Mouse (Mus musculus) kidney, adult 2 months (tissue): ENCODE results near the gene Tmem159. TPM values are rescaled to one million over a fixed set of nuclear protein-coding genes. Genes with fewer than 3 reads are reported as not detected.

Source experiments
- DNase-seq: peaks from one replicate; pipeline ENCODE4 v3.0.0; 2021
- H3K27ac ChIP-seq: fragments of 200-500 bp; 2 replicates; pipeline ENCODE4 v1.5.1; 2012; ENCODE audit warnings: low read depth, low read length, control low read depth, inconsistent platforms; ENCODE audit not compliant: insufficient read depth
- H3K27me3 ChIP-seq: fragments of 200-500 bp; replicated peaks from 2 replicates; pipeline ENCODE4 v1.6.1; 2012; ENCODE audit warnings: mild to moderate bottlenecking, moderate library complexity, low read length, inconsistent platforms; ENCODE audit not compliant: control insufficient read depth, insufficient read depth
- H3K36me3 ChIP-seq: fragments of 200-500 bp; 2 replicates; pipeline ENCODE4 v1.6.1; 2012; ENCODE audit warnings: mild to moderate bottlenecking, moderate library complexity, low read length, inconsistent platforms; ENCODE audit not compliant: control insufficient read depth, insufficient read depth
- H3K4me1 ChIP-seq: fragments of 200-500 bp; 2 replicates; pipeline ENCODE4 v1.6.1; 2011; ENCODE audit warnings: low read length; ENCODE audit not compliant: control insufficient read depth, insufficient read depth
- H3K4me3 ChIP-seq: fragments of 200-500 bp; 2 replicates; pipeline ENCODE4 v1.5.1; 2011; ENCODE audit warnings: mild to moderate bottlenecking, low read depth, low read length, control low read depth; ENCODE audit not compliant: insufficient read depth
- CTCF ChIP-seq: fragments of 200-500 bp; conservative IDR thresholded peaks from 2 replicates; pipeline ENCODE4 v1.5.1; 2011; ENCODE audit warnings: low read depth, mild to moderate bottlenecking, control low read depth, low read length, moderate library complexity, mixed read lengths; ENCODE audit not compliant: insufficient read depth, insufficient read length
- POLR2A ChIP-seq: fragments of 200-500 bp; IDR thresholded peaks from one replicate; pipeline ENCODE4 v1.6.1; 2011; ENCODE audit warnings: low read depth, low read length, control low read depth
- WGBS: fragments of 180-500 bp; shearing (Covaris S2); methylation state at CpG from one replicate; pipeline ENCODE4 v1.1.7; 2018; 5-methylcytosine and 5-hydroxymethylcytosine counted together
- polyA plus RNA-seq: library from polyadenylated mRNA; depleted of rRNA; stranded (reverse); fragments of >200 nt; gene quantifications from 2 replicates; pipeline ENCODE4 v1.2.3, GENCODE M21; 2012; rRNA removed

The Tmem159 gene
- 27.6 and 27.8 TPM in 2 replicates for polyA plus RNA-seq

DNA sequence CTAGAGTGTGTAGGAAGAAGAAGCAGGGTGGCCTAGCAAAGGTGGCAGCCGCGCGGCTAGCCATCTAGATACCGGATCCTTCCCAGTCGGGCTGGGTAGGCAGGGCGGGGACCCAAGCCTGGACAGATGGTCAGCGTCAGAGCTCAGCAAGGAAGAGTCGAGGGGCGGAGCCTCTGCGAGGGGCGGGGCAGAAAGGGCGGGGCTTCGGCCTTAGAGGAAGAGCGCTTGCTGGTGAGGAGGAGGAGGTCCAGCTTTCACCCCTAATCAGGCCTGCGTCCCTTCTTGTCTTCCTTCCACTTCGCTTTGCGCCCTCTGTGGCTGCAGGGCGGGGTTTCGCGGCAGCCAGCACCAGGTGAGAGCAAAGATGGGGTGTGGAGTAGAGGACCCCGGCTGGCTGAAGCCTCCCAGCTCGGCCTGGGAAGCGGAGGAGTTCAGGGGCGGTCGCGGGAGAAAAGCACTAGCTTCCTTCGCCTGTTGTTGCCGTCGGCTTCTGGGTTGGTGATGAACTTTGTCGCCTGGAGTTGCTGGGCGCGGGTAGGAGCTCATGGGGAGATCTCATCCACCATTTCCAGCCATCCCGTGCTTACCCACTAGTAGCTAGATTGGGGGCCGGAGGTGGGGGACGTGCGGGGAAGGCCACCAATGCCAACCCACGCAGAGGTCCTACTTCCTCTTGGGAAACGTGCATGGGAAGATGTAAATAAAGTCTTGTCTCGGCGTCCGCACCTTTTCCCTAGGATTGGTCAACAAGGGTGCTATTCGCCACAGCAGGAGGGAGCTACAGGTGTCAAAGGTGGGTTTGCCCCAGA, at the start of gene Tmem159:
TSS of gene Tmem159 (plus strand) at position 190 of the 809 bp plus-strand sequence.
- Histone ChIP-seq H3K36me3 (no peaks in the 10 kb centered on the region), H3K27ac (no peak within 1 kb of the TSS), H3K27me3 (no peaks in the 10 kb centered on the region), H3K4me3 (peak within 1 kb of the TSS; percentile 85), H3K4me1 (no peaks in the 10 kb centered on the region; the same call in 1 of the 2 replicates)
- DNase-seq, result peak; percentile 96
- WGBS, result 1% methylated on average over 41 of the region's 42 CpGs
- TF ChIP-seq CTCF, result no peak
- peak; percentile 74 for TF ChIP-seq POLR2A

DNA sequence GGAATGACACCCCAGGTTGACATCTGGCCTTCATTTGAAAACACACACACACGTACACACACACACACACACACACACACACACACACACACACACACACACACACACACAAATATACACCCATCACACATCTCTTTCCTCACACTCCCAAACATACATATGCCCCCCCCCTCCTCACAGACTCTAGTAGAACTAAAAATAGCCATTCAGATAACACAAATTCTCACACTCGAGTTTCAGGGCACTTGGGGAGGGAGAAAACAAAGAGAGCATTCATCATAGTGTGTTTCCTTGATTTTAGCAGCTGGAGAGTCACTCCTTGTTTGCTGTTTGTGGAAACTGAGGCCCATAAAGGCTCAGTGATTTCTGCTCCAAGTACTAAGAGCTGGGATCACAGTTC, 48.1 kb upstream of the Tmem159 start:
- TF ChIP-seq CTCF (no peak), POLR2A (no peak)
- no peaks in the 10 kb centered on the region for H3K4me1 ChIP-seq
- no peaks in the 10 kb centered on the region for H3K27me3 ChIP-seq
- WGBS, result 48% methylated on average over 2 of the region's 2 CpGs
- no peaks in the 10 kb centered on the region for H3K36me3 ChIP-seq
- DNase-seq, result no peak
- no peak overlapping the region for H3K27ac ChIP-seq
- no peak overlapping the region for H3K4me3 ChIP-seq

DNA sequence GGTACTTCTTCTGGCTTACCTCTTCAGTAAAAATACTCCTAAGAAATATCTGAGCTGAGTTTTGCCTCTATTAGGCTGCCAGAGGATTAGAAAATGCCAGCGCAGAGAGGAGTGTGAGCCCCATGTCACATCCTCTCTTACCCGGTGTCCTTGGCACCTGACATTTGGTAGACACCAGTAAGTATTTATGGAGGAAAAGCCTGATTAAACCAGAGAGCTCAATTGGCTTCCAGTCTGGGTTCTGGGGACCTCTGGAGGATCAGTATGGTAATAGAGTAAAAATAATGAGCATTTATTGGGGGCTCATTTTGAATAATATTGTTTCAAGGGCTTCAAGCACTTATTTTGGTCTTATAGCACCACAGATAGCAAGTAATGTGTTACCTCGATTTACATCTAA, 46.7 kb upstream of the Tmem159 start:
- DNase-seq, result no peak
- 74% methylated on average over 3 of the region's 3 CpGs for WGBS
- H3K4me3 ChIP-seq, result no peak overlapping the region
- no peaks in the 10 kb centered on the region for H3K4me1 ChIP-seq
- TF ChIP-seq CTCF (no peak), POLR2A (no peak)
- H3K27me3 ChIP-seq, result no peaks in the 10 kb centered on the region
- no peaks in the 10 kb centered on the region for H3K36me3 ChIP-seq
- H3K27ac ChIP-seq, result no peak overlapping the region

- Histone ChIP-seq H3K36me3 (no peaks in the 10 kb centered on the region), H3K4me3 (no peak overlapping the region), H3K4me1 (no peaks in the 10 kb centered on the region), H3K27ac (no peak overlapping the region), H3K27me3 (no peaks in the 10 kb centered on the region)
- 71% methylated on average over 1 of the region's 1 CpGs for WGBS
- TF ChIP-seq POLR2A (no peak), CTCF (no peak)
- no peak for DNase-seq
Observed at GRCm38 (mm10) chr7:120064045-120064444, 38.1 kb upstream of the Tmem159 start.

GRCm38 (mm10) chr7:120068114-120068513, 34.0 kb upstream of the Tmem159 start:
- H3K36me3 ChIP-seq, result no peaks in the 10 kb centered on the region
- TF ChIP-seq POLR2A, result no peak
- TF ChIP-seq CTCF, result no peak
- 0 out of 2 replicates have a peak, but pooled peaks cover 1% of the 10 kb centered on the region for H3K27me3 ChIP-seq

GRCm38 (mm10) chr7:120069164-120069563, 33.0 kb upstream of the Tmem159 start:
- Histone ChIP-seq H3K4me1 (no peaks in the 10 kb centered on the region), H3K27ac (no peak overlapping the region), H3K27me3 (0 out of 2 replicates have a peak, but pooled peaks cover 1% of the 10 kb centered on the region), H3K36me3 (no peaks in the 10 kb centered on the region), H3K4me3 (no peak overlapping the region)
- no peak for DNase-seq
- TF ChIP-seq POLR2A (no peak), CTCF (no peak)
- WGBS, result 20% methylated on average over 3 of the region's 3 CpGs

More at GRCm38 (mm10) chr7:120068114-120068513, 34.0 kb upstream of the Tmem159 start:
- Histone ChIP-seq H3K4me1 (no peaks in the 10 kb centered on the region), H3K27ac (no peak overlapping the region), H3K4me3 (no peak overlapping the region)
- whole genome bisulfite sequencing, result 86% methylated on average over 3 of the region's 3 CpGs
- DNase-seq, result no peak

DNA sequence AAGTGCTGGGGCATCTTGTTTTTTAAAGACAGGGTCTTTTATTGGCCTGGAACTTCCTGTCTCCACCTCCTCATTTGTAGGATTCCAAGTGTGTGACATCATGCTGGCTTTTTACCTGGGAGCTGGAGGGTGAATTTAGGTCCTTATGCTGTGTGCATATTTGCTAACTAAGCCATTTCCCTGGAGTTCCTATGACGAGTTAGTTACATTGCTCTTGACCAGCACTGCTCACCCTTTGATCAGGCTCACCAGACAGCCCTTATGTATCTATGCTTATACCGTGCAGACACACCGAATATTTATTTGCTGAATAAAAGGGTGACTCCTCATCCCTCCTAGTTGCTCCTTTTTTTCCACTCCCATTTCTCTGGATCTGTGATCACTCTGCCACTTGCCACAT, 22.0 kb upstream of the Tmem159 start:
- TF ChIP-seq CTCF (no peak), POLR2A (no peak)
- Histone ChIP-seq H3K4me3 (no peak overlapping the region), H3K4me1 (no peaks in the 10 kb centered on the region), H3K36me3 (no peaks in the 10 kb centered on the region), H3K27me3 (no peaks in the 10 kb centered on the region), H3K27ac (no peak overlapping the region)
- WGBS, result 59% methylated on average over 3 of the region's 3 CpGs
- no peak for DNase-seq
